Mouse (Mus musculus): Measurements from ENCODE around the gene Tmem132d. TPM values are rescaled to one million over a fixed set of nuclear protein-coding genes. Genes with fewer than 3 reads are reported as not detected.

Tmem132d gene
- polyA plus RNA-seq, 1 experiment from 2014 or later, result 0.11 TPM

GRCm38 (mm10) chr5:128336841-128337240 lies 96.0 kb downstream of the Tmem132d start:
- WGBS, result 63% methylated on average over 7 of the region's 7 CpGs
- H3K27me3 ChIP-seq (replicated peaks), result no peaks in the 10 kb centered on the region
- ATAC-seq (ENCODE audit: extremely low read depth, insufficient number of reproducible peaks, low FRiP score, low TSS enrichment), result no peak
- H3K9me3 ChIP-seq, result no peaks in the 10 kb centered on the region; the same call in 1 of the 2 replicates
- H3K36me3 ChIP-seq, result no peaks in the 10 kb centered on the region
- H3K4me2 ChIP-seq, result no peak overlapping the region
- H3K9ac ChIP-seq, result no peak overlapping the region
- H3K4me3 ChIP-seq, result no peak overlapping the region
- H3K27ac ChIP-seq (replicated peaks), result no peak overlapping the region
- no peaks in the 10 kb centered on the region for H3K4me1 ChIP-seq

DNA sequence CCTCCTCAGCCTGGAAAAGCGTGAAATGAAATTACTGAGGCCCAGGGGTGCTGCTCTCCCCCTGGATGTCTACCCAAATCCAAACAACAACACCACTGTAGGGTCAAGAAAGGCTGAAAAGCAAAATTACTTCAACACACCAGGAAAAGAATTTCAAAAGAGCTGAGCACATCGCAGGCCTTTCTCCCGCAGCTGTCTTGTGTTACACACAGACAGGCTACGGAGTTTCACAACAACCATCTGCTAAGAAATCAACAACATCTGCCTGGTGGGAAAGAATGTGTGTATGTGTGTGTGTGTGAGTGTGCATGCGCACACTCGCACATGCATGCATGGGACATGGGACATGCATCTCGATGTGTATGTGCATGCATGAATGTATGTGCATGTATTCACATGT lies 100.1 kb downstream of the Tmem132d start:
- no peaks in the 10 kb centered on the region for H3K27me3 ChIP-seq (replicated peaks)
- 84% methylated on average over 7 of the region's 7 CpGs for WGBS
- H3K4me1 ChIP-seq, result no peaks in the 10 kb centered on the region
- no peak overlapping the region for H3K9ac ChIP-seq
- H3K4me2 ChIP-seq, result no peak overlapping the region
- no peaks in the 10 kb centered on the region for H3K36me3 ChIP-seq
- no peak overlapping the region for H3K4me3 ChIP-seq
- H3K27ac ChIP-seq (replicated peaks), result no peak overlapping the region
- ATAC-seq (ENCODE audit: extremely low read depth, insufficient number of reproducible peaks, low FRiP score, low TSS enrichment), result no peak
- H3K9me3 ChIP-seq, result no peaks in the 10 kb centered on the region

- no peak for ATAC-seq (ENCODE audit: extremely low read depth, insufficient number of reproducible peaks, low FRiP score, low TSS enrichment)
- Histone ChIP-seq H3K36me3 (no peaks in the 10 kb centered on the region), H3K27me3 (replicated peaks) (no peaks in the 10 kb centered on the region), H3K27ac (replicated peaks) (no peak overlapping the region), H3K4me1 (no peaks in the 10 kb centered on the region), H3K9ac (no peak overlapping the region), H3K9me3 (no peaks in the 10 kb centered on the region), H3K4me2 (no peak overlapping the region), H3K4me3 (no peak overlapping the region)
- WGBS, result 67% methylated on average over 8 of the region's 8 CpGs
Observed at GRCm38 (mm10) chr5:128330351-128330750, 102.5 kb downstream of the Tmem132d start.

GRCm38 (mm10) chr5:128302387-128302786 lies 130.5 kb downstream of the Tmem132d start:
- no peaks in the 10 kb centered on the region for H3K27me3 ChIP-seq (replicated peaks)
- H3K9ac ChIP-seq, result no peak overlapping the region
- no peaks in the 10 kb centered on the region for H3K4me1 ChIP-seq
- 79% methylated on average over 2 of the region's 2 CpGs for WGBS
- H3K9me3 ChIP-seq, result 0 out of 2 replicates have a peak, but pooled peaks cover 7% of the 10 kb centered on the region
- ATAC-seq (ENCODE audit: extremely low read depth, insufficient number of reproducible peaks, low FRiP score, low TSS enrichment), result no peak
- H3K36me3 ChIP-seq, result no peaks in the 10 kb centered on the region
- no peak overlapping the region for H3K4me2 ChIP-seq
- no peak overlapping the region for H3K27ac ChIP-seq (replicated peaks)
- H3K4me3 ChIP-seq, result no peak overlapping the region

DNA sequence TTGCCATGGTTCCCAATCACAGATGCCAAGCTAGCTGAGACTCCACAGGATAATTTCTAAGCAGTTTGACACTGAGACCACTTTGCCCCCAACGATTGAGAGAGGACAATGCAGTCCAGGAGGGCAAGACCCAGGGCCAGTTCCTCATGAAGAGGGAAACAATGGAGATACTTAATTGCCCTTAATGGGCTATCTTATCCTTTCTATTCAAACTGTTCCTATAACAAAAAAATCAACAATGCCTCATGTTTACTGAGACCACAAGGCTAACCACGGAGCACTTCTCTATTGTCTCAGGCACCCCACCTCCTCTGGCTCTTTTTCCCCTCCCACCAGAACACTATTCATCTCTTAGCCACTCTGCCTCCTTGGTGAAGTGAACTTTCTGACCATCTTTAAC lies 141.7 kb downstream of the Tmem132d start:
- no peak for ATAC-seq (ENCODE audit: extremely low read depth, insufficient number of reproducible peaks, low FRiP score, low TSS enrichment)
- Histone ChIP-seq H3K4me2 (no peak overlapping the region), H3K9ac (no peak overlapping the region), H3K9me3 (no peaks in the 10 kb centered on the region), H3K4me1 (no peaks in the 10 kb centered on the region), H3K27me3 (replicated peaks) (no peaks in the 10 kb centered on the region), H3K4me3 (no peak overlapping the region), H3K27ac (replicated peaks) (no peak overlapping the region), H3K36me3 (no peaks in the 10 kb centered on the region)
- 60% methylated on average over 2 of the region's 2 CpGs for WGBS

DNA sequence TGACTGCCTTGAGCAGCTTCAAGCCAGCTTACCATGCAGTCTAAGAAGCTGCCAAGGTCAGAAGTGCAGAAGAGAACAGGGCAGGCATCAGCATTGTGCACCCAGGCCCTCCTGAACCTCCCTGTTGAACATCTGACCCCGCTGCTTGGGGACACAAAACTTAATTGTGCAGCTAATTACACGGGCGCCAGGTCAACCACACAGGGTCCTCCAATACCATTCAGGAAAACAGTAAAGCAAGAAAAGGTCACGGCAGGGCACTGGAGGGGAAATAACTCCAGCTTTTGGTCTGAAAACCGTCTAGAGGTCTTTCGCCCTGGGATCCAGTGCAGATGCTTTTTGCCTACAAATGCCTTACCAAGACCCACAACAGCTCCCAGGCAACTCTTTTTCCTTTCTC lies 159.6 kb downstream of the Tmem132d start:
- no peaks in the 10 kb centered on the region for H3K36me3 ChIP-seq
- H3K9me3 ChIP-seq, result peaks cover 2% of the 10 kb centered on the region; the same call in 1 of the 2 replicates
- H3K4me1 ChIP-seq, result no peaks in the 10 kb centered on the region
- H3K9ac ChIP-seq, result no peak overlapping the region
- H3K4me2 ChIP-seq, result no peak overlapping the region
- 81% methylated on average over 6 of the region's 6 CpGs for WGBS
- no peak overlapping the region for H3K27ac ChIP-seq (replicated peaks)
- no peak for ATAC-seq (ENCODE audit: extremely low read depth, insufficient number of reproducible peaks, low FRiP score, low TSS enrichment)
- no peak overlapping the region for H3K4me3 ChIP-seq
- no peaks in the 10 kb centered on the region for H3K27me3 ChIP-seq (replicated peaks)

GRCm38 (mm10) chr5:128267366-128267765 lies 165.5 kb downstream of the Tmem132d start:
- Histone ChIP-seq H3K36me3 (no peaks in the 10 kb centered on the region), H3K9ac (no peak overlapping the region), H3K9me3 (0 out of 2 replicates have a peak, but pooled peaks cover 2% of the 10 kb centered on the region), H3K4me2 (no peak overlapping the region), H3K4me3 (no peak overlapping the region), H3K27ac (replicated peaks) (no peak overlapping the region), H3K27me3 (replicated peaks) (no peaks in the 10 kb centered on the region), H3K4me1 (no peaks in the 10 kb centered on the region)
- no peak for ATAC-seq (ENCODE audit: extremely low read depth, insufficient number of reproducible peaks, low FRiP score, low TSS enrichment)
- WGBS, result 81% methylated on average over 6 of the region's 6 CpGs

GRCm38 (mm10) chr5:128244219-128244618 lies 188.7 kb downstream of the Tmem132d start:
- H3K9ac ChIP-seq, result no peak overlapping the region
- H3K4me3 ChIP-seq, result no peak overlapping the region
- H3K9me3 ChIP-seq, result peaks cover 12% of the 10 kb centered on the region; the same call in 1 of the 2 replicates
- H3K27me3 ChIP-seq (replicated peaks), result no peaks in the 10 kb centered on the region
- no peak for ATAC-seq (ENCODE audit: extremely low read depth, insufficient number of reproducible peaks, low FRiP score, low TSS enrichment)
- H3K27ac ChIP-seq (replicated peaks), result no peak overlapping the region
- no peaks in the 10 kb centered on the region for H3K36me3 ChIP-seq
- no peak overlapping the region for H3K4me2 ChIP-seq
- 70% methylated on average over 4 of the region's 4 CpGs for WGBS
- H3K4me1 ChIP-seq, result no peaks in the 10 kb centered on the region

DNA sequence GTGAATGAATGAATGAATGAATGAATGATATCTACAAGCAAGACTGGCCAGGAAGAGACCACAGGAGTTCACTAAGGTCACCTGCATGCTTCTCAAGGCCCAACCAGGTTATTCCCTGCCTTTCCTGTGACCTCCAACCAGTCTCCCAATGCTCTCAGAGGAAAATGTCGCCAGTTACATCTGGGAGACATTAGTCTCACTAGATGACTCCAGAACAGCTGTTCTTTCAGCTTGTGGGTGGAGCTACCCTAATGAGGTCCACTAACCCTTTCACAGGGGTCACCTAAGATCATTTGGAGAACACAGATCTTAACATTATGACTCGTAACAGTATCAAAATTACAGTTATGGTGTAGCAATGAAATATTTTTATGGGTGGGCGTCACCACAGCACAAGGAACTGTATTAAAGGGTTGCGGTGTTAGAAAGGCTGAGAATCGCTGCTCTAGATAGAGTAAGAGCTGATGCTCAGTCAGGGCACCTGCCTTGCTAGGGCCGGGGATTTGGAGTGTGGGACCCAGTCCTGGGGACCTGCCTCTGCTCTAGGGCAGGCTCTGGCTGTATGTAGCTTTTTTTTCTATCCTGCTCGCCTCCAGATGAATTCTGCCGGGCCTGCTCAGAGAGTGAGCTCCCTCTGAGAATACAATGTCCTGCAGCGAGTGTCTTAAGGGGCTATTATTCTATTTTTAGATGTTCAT lies 196.1 kb downstream of the Tmem132d start:
- no peak overlapping the region for H3K9ac ChIP-seq
- H3K36me3 ChIP-seq, result no peaks in the 10 kb centered on the region
- 50% methylated on average over 9 of the region's 9 CpGs for WGBS
- H3K4me1 ChIP-seq, result no peaks in the 10 kb centered on the region
- H3K27me3 ChIP-seq (replicated peaks), result no peaks in the 10 kb centered on the region
- peaks cover 8% of the 10 kb centered on the region; the same call in 1 of the 2 replicates for H3K9me3 ChIP-seq
- H3K4me3 ChIP-seq, result no peak overlapping the region
- H3K4me2 ChIP-seq, result no peak overlapping the region
- H3K27ac ChIP-seq (replicated peaks), result no peak overlapping the region
- no peak for ATAC-seq (ENCODE audit: extremely low read depth, insufficient number of reproducible peaks, low FRiP score, low TSS enrichment)

- no peaks in the 10 kb centered on the region for H3K27me3 ChIP-seq (replicated peaks)
- no peaks in the 10 kb centered on the region for H3K4me1 ChIP-seq
- H3K9me3 ChIP-seq, result 0 out of 2 replicates have a peak, but pooled peaks cover 5% of the 10 kb centered on the region
- ATAC-seq (ENCODE audit: extremely low read depth, insufficient number of reproducible peaks, low FRiP score, low TSS enrichment), result no peak
- WGBS, result 46% methylated on average over 1 of the region's 1 CpGs
- H3K27ac ChIP-seq (replicated peaks), result no peak overlapping the region
- no peaks in the 10 kb centered on the region for H3K36me3 ChIP-seq
- no peak overlapping the region for H3K4me2 ChIP-seq
- no peak overlapping the region for H3K4me3 ChIP-seq
- no peak overlapping the region for H3K9ac ChIP-seq
Observed at GRCm38 (mm10) chr5:128235611-128236010, 197.3 kb downstream of the Tmem132d start.

GRCm38 (mm10) chr5:128233101-128233500 lies 199.8 kb downstream of the Tmem132d start:
- no peak for ATAC-seq (ENCODE audit: extremely low read depth, insufficient number of reproducible peaks, low FRiP score, low TSS enrichment)

DNA sequence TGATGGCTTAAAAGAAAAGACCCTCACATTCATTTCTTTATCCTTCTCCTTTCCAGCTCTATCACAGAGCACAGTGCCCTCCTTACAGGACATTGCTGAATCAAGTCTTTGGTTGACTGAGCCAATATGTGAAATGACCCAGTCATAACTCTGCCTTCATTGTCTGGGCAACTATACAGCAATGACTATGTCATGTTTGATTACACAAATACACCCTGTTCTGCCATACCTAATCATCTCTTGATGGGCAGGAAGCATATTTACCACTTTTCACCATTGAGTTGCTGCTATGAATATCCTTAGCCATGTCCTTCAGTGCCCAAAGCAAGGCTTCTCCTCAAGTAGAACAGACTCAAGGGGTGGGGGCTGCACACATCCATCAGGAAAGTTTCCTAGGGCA lies 214.6 kb downstream of the Tmem132d start:
- Histone ChIP-seq H3K27me3 (replicated peaks) (no peaks in the 10 kb centered on the region), H3K36me3 (no peaks in the 10 kb centered on the region), H3K4me3 (no peak overlapping the region), H3K27ac (replicated peaks) (no peak overlapping the region), H3K9ac (no peak overlapping the region), H3K4me2 (no peak overlapping the region), H3K9me3 (0 out of 2 replicates have a peak, but pooled peaks cover 6% of the 10 kb centered on the region), H3K4me1 (no peaks in the 10 kb centered on the region)
- no peak for ATAC-seq (ENCODE audit: extremely low read depth, insufficient number of reproducible peaks, low FRiP score, low TSS enrichment)

More at GRCm38 (mm10) chr5:128233101-128233500, 199.8 kb downstream of the Tmem132d start:
- Histone ChIP-seq H3K27me3 (replicated peaks) (no peaks in the 10 kb centered on the region), H3K4me2 (no peak overlapping the region), H3K9me3 (no peaks in the 10 kb centered on the region), H3K4me1 (no peaks in the 10 kb centered on the region), H3K9ac (no peak overlapping the region), H3K27ac (replicated peaks) (no peak overlapping the region), H3K36me3 (no peaks in the 10 kb centered on the region), H3K4me3 (no peak overlapping the region)
